Mouse (Mus musculus): ENCODE results near the gene Rex1bd. TPM values are rescaled to one million over a fixed set of nuclear protein-coding genes. Genes with fewer than 3 reads are reported as not detected.

The Rex1bd gene
- total and polyA plus RNA-seq, 2 experiments from 2014 or later: 130 to 200 TPM

- no peaks in the 10 kb centered on the region for H3K4me1 ChIP-seq (ENCODE audit: insufficient read depth)
- H3K9me3 ChIP-seq (ENCODE audit: low read length): no peaks in the 10 kb centered on the region
- no peak overlapping the region for H3K9ac ChIP-seq
- no peak for TF ChIP-seq CTCF (IDR thresholded peaks at IDR 0.05; ENCODE audit: low read depth)
- WGBS: 92% methylated on average over 1 of the region's 1 CpGs
- no peaks in the 10 kb centered on the region for H3K27me3 ChIP-seq (ENCODE audit: insufficient read depth, low read length)
- no peak overlapping the region for H3K4me3 ChIP-seq (ENCODE audit: low read depth, low read length)
- no peak overlapping the region for H3K4me2 ChIP-seq (ENCODE audit: low read depth)
- 0 out of 2 replicates have a peak, but pooled peaks cover 5% of the 10 kb centered on the region for H3K36me3 ChIP-seq (ENCODE audit: insufficient read depth)
- ATAC-seq: no peak
- DNase-seq: no peak
- H3K27ac ChIP-seq (ENCODE audit: low read depth, low read length): no peak overlapping the region
Observed at GRCm38 (mm10) chr8:70456996-70457395, 49.6 kb downstream of the Rex1bd start.

Other genes with a start within 250 kb of the Rex1bd start
- gene Homer3, start 223.9 kb downstream of the Rex1bd start, total RNA-seq (2014; rRNA removed): 27.2 and 34.7 TPM in 2 replicates
- 20.2 and 23.9 TPM in 2 replicates for gene Homer3, start 223.9 kb downstream of the Rex1bd start, polyA plus RNA-seq (2015; fragmentation: Nextera tagmentation; extraction: Ambion mirVana)
- 46.6 and 49.3 TPM in 2 replicates for gene Ddx49, start 204.3 kb downstream of the Rex1bd start, total RNA-seq (2014; rRNA removed)
- gene Ddx49, start 204.3 kb downstream of the Rex1bd start, polyA plus RNA-seq (2015; fragmentation: Nextera tagmentation; extraction: Ambion mirVana): 49.3 and 54.9 TPM in 2 replicates
- gene Cope, start 204.2 kb downstream of the Rex1bd start, total RNA-seq (2014; rRNA removed): 86.6 and 110 TPM in 2 replicates
- 259 and 296 TPM in 2 replicates for gene Cope, start 204.2 kb downstream of the Rex1bd start, polyA plus RNA-seq (2015; fragmentation: Nextera tagmentation; extraction: Ambion mirVana)
- 52.5 and 58.4 TPM in 2 replicates for gene Cers1, start 191.0 kb downstream of the Rex1bd start, total RNA-seq (2014; rRNA removed)
- 37.8 and 45.3 TPM in 2 replicates for gene Cers1, start 191.0 kb downstream of the Rex1bd start, polyA plus RNA-seq (2015; fragmentation: Nextera tagmentation; extraction: Ambion mirVana)
- 8.1 and 9.3 TPM in 2 replicates for gene Gdf1, start 176.9 kb downstream of the Rex1bd start, total RNA-seq (2014; rRNA removed)
- gene Gdf1, start 176.9 kb downstream of the Rex1bd start, polyA plus RNA-seq (2015; fragmentation: Nextera tagmentation; extraction: Ambion mirVana): 6.2 and 8.0 TPM in 2 replicates
- gene Upf1, start 153.5 kb downstream of the Rex1bd start, total RNA-seq (2014; rRNA removed): 28.1 and 38.7 TPM in 2 replicates
- 7.1 and 9.0 TPM in 2 replicates for gene Upf1, start 153.5 kb downstream of the Rex1bd start, polyA plus RNA-seq (2015; fragmentation: Nextera tagmentation; extraction: Ambion mirVana)
- 0.81 TPM in 1 of 2 replicates, not detected in the other for gene Comp, start 133.2 kb downstream of the Rex1bd start, total RNA-seq (2014; rRNA removed)
- gene Comp, start 133.2 kb downstream of the Rex1bd start, polyA plus RNA-seq (2015; fragmentation: Nextera tagmentation; extraction: Ambion mirVana): 0.05 and 0.29 TPM in 2 replicates
- 41.2 and 51.7 TPM in 2 replicates for gene Crtc1, start 67.2 kb downstream of the Rex1bd start, total RNA-seq (2014; rRNA removed)
- gene Crtc1, start 67.2 kb downstream of the Rex1bd start, polyA plus RNA-seq (2015; fragmentation: Nextera tagmentation; extraction: Ambion mirVana): 43.8 and 52.9 TPM in 2 replicates
- gene Klhl26, start 29.8 kb downstream of the Rex1bd start, total RNA-seq (2014; rRNA removed): 29.9 and 34.8 TPM in 2 replicates
- gene Klhl26, start 29.8 kb downstream of the Rex1bd start, polyA plus RNA-seq (2015; fragmentation: Nextera tagmentation; extraction: Ambion mirVana): 30.8 and 35.3 TPM in 2 replicates
- 96.0 and 115 TPM in 2 replicates for gene Tmem59l, start 19.4 kb downstream of the Rex1bd start, total RNA-seq (2014; rRNA removed)
- gene Tmem59l, start 19.4 kb downstream of the Rex1bd start, polyA plus RNA-seq (2015; fragmentation: Nextera tagmentation; extraction: Ambion mirVana): 147 and 150 TPM in 2 replicates
- gene Crlf1, start 13.6 kb downstream of the Rex1bd start, total RNA-seq (2014; rRNA removed): 6.5 and 20.9 TPM in 2 replicates
- gene Crlf1, start 13.6 kb downstream of the Rex1bd start, polyA plus RNA-seq (2015; fragmentation: Nextera tagmentation; extraction: Ambion mirVana): 24.6 and 34.5 TPM in 2 replicates
- gene Uba52, start 4.0 kb upstream of the Rex1bd start, total RNA-seq (2014; rRNA removed): 459 and 595 TPM in 2 replicates
- gene Uba52, start 4.0 kb upstream of the Rex1bd start, polyA plus RNA-seq (2015; fragmentation: Nextera tagmentation; extraction: Ambion mirVana): 808 and 1,035 TPM in 2 replicates
- 559 and 592 TPM in 2 replicates for gene Fkbp8, start 21.0 kb upstream of the Rex1bd start, total RNA-seq (2014; rRNA removed)
- gene Fkbp8, start 21.0 kb upstream of the Rex1bd start, polyA plus RNA-seq (2015; fragmentation: Nextera tagmentation; extraction: Ambion mirVana): 385 and 426 TPM in 2 replicates
- 39.1 and 43.5 TPM in 2 replicates for gene Kxd1, start 21.2 kb upstream of the Rex1bd start, total RNA-seq (2014; rRNA removed)
- gene Kxd1, start 21.2 kb upstream of the Rex1bd start, polyA plus RNA-seq (2015; fragmentation: Nextera tagmentation; extraction: Ambion mirVana): 51.6 and 51.9 TPM in 2 replicates
- 16.2 and 18.4 TPM in 2 replicates for gene Ell, start 32.7 kb upstream of the Rex1bd start, total RNA-seq (2014; rRNA removed)
- 9.7 and 11.0 TPM in 2 replicates for gene Ell, start 32.7 kb upstream of the Rex1bd start, polyA plus RNA-seq (2015; fragmentation: Nextera tagmentation; extraction: Ambion mirVana)
- gene Isyna1, start 87.6 kb upstream of the Rex1bd start, total RNA-seq (2014; rRNA removed): 127 and 136 TPM in 2 replicates
- 93.3 and 106 TPM in 2 replicates for gene Isyna1, start 87.6 kb upstream of the Rex1bd start, polyA plus RNA-seq (2015; fragmentation: Nextera tagmentation; extraction: Ambion mirVana)
- gene Ssbp4, start 102.1 kb upstream of the Rex1bd start, total RNA-seq (2014; rRNA removed): 197 and 249 TPM in 2 replicates
- gene Ssbp4, start 102.1 kb upstream of the Rex1bd start, polyA plus RNA-seq (2015; fragmentation: Nextera tagmentation; extraction: Ambion mirVana): 204 and 221 TPM in 2 replicates
- gene Lrrc25, start 109.4 kb upstream of the Rex1bd start, total RNA-seq (2014; rRNA removed): 1.4 and 2.8 TPM in 2 replicates
- 1.2 TPM in 2 replicates for gene Lrrc25, start 109.4 kb upstream of the Rex1bd start, polyA plus RNA-seq (2015; fragmentation: Nextera tagmentation; extraction: Ambion mirVana)
- gene Gdf15, start 125.7 kb upstream of the Rex1bd start, total RNA-seq (2014; rRNA removed): 0.90 TPM in 1 of 2 replicates, not detected in the other
- 0.18 and 0.26 TPM in 2 replicates for gene Gdf15, start 125.7 kb upstream of the Rex1bd start, polyA plus RNA-seq (2015; fragmentation: Nextera tagmentation; extraction: Ambion mirVana)
- 22.1 and 23.8 TPM in 2 replicates for gene Pgpep1, start 153.6 kb upstream of the Rex1bd start, total RNA-seq (2014; rRNA removed)
- 22.1 and 26.1 TPM in 2 replicates for gene Pgpep1, start 153.6 kb upstream of the Rex1bd start, polyA plus RNA-seq (2015; fragmentation: Nextera tagmentation; extraction: Ambion mirVana)
- 93.7 and 140 TPM in 2 replicates for gene Lsm4, start 166.5 kb upstream of the Rex1bd start, total RNA-seq (2014; rRNA removed)
- gene Lsm4, start 166.5 kb upstream of the Rex1bd start, polyA plus RNA-seq (2015; fragmentation: Nextera tagmentation; extraction: Ambion mirVana): 177 and 231 TPM in 2 replicates
- 333 and 392 TPM in 2 replicates for gene Jund, start 192.2 kb upstream of the Rex1bd start, total RNA-seq (2014; rRNA removed)
- gene Jund, start 192.2 kb upstream of the Rex1bd start, polyA plus RNA-seq (2015; fragmentation: Nextera tagmentation; extraction: Ambion mirVana): 108 and 114 TPM in 2 replicates
- gene Iqcn, start 196.7 kb upstream of the Rex1bd start, total RNA-seq (2014; rRNA removed): 0.33 TPM in 1 of 2 replicates, not detected in the other
- gene Iqcn, start 196.7 kb upstream of the Rex1bd start, polyA plus RNA-seq (2015; fragmentation: Nextera tagmentation; extraction: Ambion mirVana): 0.03 and 0.08 TPM in 2 replicates
- not detected in 2 replicates for gene Gm3336, start 211.8 kb upstream of the Rex1bd start, total RNA-seq (2014; rRNA removed)
- not detected in 2 replicates for gene Gm3336, start 211.8 kb upstream of the Rex1bd start, polyA plus RNA-seq (2015; fragmentation: Nextera tagmentation; extraction: Ambion mirVana)
- gene Pde4c, start 217.0 kb upstream of the Rex1bd start, total RNA-seq (2014; rRNA removed): 0.48 and 0.62 TPM in 2 replicates
- 0.10 and 0.23 TPM in 2 replicates for gene Pde4c, start 217.0 kb upstream of the Rex1bd start, polyA plus RNA-seq (2015; fragmentation: Nextera tagmentation; extraction: Ambion mirVana)
- gene Rab3a, start 247.9 kb upstream of the Rex1bd start, total RNA-seq (2014; rRNA removed): 450 and 499 TPM in 2 replicates
- 632 and 673 TPM in 2 replicates for gene Rab3a, start 247.9 kb upstream of the Rex1bd start, polyA plus RNA-seq (2015; fragmentation: Nextera tagmentation; extraction: Ambion mirVana)